Mouse (Mus musculus): ENCODE results near the gene Ndufa11.

Ndufa11 gene

DNA sequence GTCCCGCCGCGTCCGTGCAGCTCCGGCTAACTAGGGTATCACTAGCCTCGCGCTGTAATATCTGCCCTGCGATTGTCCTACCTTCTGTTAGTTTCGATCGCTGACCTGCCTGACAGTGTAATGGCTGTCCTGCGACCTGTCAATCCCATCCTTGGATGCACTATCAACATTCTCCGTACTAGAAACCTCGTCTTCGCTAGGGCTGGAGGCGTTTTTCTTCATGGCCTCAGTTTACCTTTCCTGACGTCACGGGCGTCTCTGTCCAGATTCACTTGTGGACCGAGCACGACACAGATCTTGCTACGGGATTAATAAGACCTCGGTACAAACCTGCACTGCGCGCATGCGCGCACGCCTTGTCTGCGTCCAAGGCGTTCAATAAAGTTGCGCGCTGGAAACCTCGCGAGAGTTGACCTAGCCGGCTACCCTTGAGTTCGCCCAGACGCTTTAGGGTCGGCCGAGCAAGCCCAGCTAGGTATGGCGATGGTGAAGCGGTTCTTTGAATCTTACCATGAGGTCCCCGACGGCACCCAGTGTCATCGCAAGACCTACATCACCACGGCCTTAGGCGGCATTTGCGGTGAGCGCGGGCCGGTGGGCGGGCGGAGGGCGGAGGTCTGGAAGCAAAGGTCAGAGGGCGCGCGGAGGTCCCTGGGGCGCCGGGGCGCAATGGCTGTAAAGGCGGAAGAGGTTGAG, at the start of gene Ndufa11, which contains the start of gene Vmac:
Gene Ndufa11 (plus strand): TSS at position 405 of the 696 bp plus-strand sequence.
Gene Vmac (minus strand): TSS at position 660 of the 696 bp plus-strand sequence.
- DNase-seq, result peak; percentile 96

DNA sequence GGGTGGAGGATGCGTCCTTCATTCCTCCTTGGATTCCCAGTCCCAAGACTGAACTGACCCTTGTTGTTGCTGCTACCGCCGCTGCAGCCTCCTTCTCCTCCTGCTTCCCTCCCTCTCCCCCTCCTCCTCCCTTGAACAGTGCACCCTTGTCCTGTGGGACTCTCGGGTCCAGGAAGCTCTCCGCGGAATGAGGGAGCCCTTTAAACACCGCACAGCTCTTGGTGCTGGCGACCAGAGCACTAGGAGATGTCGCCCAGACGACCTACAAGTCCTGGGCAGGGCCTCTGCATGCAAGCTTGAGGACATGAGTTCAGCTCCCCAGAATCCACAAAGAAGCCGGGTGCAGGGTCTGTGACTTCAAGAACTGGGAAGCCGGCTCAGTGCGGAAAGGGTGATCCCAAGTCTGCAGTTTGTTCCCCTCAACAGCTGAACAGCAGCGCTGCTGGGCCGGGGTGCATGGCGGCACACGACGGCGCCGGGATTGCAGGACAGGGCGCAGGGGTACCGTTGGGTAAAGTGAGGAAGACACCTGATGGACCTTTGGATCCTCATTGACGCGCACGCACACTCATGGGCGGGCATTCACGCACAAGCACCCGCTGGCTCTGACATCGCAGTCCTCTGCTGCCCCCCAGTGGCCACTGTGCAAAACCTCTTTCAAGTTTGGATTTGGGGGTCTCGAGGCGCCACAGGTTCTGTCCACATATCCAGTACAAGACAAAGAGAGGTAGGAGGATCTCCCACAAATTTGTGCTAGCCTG, 49.0 kb upstream of the Ndufa11 start:
- peak; percentile 77 for DNase-seq

DNA sequence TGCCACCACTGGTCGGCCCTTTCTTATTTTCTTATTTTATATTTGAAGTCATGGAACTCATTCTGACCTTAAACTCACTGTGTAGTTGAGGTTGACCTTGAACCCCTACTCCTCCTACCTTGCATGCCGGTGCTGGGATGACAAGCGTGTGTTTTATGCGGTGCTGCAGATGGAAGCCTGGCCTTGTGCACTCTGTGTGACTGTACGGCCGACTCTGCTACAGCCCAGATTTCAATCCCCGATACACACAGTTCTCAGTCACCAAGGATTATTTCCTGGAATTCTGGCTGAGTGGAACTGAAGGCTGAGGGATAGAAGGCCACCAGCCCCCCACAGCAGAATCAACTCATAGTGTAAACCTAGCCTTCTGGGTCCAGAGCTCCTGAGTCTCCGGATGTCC, 47.8 kb upstream of the Ndufa11 start:
- no peak for DNase-seq

DNA sequence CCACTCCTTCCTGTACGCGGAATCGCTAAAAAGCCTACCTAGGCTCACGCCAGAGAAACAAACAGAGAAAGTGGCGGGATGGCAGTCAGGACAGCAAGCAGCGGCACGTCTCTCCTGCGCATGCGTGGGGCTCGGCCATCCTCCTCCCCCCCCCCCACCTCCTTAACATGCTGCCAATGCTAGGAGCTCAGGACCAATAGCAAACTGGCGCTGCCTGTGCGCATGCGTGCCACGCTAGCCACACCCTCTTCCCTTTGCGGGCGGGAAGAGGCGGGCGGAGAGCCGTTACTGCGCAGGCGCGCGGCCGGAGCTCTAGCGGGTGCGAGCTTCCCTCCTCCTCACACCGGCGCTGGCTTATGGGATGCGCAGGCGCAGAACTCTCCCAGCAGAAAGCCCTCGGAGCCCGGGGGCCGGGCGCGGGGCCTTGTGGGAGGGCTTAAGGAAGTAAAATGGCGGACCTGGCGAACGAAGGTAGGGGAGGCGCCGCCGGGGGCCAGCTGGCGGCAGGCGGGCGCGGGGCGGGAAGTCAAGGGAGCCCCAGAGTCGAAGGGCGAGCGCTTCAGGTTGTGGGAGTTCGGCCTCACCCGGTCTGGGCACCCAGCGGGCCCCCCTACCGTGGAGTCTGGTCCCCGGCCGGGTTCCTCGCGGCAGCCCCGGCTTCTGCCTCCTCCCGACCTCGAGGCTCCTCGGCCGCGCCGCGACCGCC, 44.5 kb upstream of the Ndufa11 start, which contains the start of gene Ranbp3:
Gene Ranbp3 (plus strand): TSS at position 354 of the 706 bp plus-strand sequence.
- peak; percentile 99 for DNase-seq

DNA sequence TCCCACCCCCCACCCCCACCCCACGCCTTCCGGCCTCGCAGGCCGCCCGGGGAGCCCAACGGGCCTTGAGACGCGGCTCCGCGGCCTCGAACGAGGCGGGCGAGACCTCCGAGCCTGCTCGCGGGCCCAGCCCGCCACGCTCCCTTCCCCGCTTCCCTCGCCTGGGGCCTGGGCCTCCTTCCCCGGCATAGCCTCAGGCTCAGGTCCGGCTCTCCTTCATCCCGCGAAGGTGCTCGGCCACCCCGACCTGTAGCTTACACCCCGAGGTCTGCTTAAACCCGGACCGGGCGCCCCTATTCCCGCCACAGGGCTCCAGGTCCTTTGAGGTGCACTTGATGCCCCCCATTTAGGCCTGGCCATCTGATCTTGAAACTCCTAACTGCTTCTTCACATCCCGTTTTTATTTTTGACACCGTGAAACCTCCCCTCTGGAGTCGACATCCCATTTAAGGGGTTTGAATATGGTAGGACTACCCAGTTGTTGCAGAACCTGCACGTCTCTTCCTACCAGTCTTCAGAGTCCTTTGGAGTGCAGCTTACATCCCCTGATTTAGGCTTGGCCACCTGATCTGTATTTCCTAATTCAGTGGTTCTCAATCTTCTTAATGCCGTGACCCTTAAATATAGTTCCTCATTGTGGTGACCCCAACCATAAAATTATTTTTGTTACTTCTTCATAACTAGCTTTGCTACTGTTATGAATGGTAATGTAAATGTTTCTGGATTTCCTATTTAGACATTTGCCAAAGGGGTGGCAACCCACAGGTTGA, 43.7 kb upstream of the Ndufa11 start:
- DNase-seq, result peak; percentile 29

DNA sequence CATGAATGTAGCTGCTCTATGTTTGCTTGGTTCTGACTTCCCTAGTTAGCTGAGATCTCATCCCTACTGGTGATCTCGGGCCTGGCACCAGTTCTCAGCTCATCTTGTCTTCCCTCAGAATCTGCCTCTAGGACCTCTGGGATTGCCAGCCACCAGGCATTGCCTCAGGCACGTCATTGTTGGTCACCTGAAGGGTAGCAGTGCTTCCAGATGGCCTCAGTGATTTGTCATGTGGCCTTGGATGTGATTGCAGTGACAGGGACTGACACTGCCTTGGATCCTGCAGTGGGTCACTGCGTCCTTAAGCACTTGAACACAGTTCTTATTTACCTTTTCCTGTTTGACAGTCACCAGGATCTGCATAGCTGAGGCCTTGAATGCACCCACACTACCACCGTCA, 35.8 kb upstream of the Ndufa11 start:
- no peak for DNase-seq

DNA sequence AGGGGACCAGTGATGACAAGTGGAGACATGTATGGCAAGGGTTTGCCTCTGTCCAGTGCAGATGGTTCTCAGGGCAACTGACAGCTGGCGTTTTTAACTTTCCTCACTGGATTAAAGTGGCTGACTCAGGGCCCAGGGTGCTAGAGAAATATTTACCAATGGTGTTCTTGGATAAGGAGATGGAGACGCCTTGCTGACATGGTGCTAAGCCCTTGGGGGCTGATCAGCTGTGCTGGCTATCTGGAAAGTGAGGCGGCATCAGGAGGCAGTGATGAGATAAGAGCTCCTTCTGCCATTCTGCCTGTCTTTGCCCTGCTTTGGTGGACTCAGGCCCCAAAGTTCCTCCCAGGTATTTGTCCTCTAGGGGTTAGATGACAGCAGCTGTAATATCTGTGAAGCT, 34.7 kb upstream of the Ndufa11 start:
- no peak for DNase-seq

DNA sequence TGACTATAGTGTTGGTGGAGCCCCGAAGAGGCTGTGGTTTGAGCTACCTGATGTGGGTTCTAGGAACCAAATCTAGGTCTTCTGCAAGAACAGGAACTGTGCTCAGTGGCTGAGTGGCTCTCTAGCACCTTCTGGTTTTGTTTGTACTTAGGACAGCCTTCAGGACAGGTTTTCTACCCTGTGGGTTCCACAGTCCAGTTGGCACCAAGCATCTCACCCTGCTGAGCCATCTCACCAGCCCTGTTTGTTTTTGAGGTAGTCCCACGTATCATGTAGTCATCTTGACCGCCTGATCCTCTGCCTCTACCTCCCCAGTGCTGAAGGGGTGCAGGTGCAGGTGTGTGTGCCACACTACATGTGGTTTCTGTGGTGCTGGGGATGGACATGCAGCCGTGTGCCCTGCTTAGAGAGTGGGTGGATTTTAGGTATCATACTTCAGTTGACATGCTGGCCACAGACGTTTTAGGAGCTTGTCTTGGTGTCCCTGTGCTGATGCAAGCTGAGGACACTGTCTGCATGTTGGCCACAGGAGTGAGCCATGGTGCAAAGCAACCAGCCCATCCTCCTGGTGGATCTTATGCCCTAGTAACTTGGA, 33.9 kb upstream of the Ndufa11 start:
- DNase-seq, result peak; percentile 29

DNA sequence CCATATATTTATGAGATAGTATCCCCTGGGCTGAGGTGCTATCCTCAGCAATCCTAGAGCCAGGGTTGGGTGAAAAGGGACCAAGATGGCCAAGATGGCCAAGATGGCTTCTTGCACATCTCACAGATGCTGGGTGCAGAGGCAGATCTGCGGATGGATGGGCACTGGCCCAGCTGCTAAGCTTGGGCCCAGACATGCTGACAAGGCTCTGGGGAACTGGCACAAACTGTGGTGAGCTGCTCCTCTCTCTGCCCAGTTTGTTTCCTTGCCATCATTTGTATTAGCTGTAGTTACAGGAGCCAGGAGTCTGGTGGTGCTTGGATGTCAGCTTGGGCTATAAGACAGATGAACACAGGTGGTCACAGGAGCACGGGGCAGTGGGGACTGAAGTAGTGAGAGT, 32.9 kb upstream of the Ndufa11 start:
- DNase-seq, result no peak

DNA sequence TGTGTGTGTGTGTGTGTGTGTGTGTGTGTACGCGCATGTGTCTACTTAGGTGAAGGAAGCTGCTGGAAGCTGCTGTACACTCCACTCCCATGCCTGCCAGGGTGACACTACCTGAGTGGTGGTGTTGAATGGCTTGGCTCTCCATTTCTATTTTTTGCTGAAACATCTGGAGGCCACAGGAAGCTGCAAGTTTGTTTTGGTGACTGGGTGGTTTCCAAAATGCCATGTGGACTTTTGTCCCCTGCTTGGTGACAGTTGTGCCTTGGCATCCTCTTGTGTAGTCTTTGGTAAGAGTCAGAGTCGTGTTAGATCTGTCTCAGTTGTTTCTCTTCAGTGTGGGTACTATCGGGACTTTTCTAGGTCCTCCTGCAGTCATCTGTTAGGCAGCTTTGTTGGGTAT, 30.8 kb upstream of the Ndufa11 start:
- no peak for DNase-seq

DNA sequence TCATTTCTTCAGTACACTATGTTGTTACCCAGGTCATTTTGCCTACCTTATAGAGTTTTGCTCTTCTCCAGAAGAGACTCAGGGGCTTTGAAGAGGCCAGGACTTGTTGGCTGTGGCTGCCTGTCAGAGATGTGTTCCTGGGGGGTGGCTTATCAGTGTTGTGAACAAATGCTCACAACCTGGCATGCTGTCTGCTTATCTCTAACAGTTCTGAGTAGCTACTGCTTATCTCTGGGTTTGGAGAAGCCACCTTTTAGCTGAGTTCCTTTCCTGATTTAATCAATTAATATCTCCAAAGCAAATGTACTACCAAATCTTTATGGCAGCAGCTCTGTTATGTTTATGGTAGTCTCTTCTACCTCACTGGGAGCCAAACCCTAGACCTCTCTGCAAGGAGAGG, 29.5 kb upstream of the Ndufa11 start:
- DNase-seq, result no peak

DNA sequence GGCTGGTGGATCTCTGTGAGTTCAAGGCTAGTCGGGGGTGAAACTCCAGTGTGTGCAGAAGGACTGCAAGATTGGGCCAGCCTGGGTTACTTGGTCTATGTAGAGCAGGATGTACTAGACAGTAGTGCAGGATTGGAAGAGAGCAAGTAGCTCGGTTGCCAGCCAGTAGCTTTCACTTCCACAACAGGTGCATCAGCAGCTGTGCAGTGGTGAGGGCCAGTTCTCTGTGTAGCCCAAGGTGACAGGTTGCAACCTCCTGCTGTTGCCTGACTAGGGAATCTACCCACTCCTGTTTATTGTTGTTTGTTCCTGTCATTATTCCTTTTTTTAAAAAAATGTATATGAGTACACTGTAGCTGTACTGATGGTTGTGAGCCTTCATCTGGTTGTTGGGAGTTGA, 28.9 kb upstream of the Ndufa11 start:
- DNase-seq, result no peak

DNA sequence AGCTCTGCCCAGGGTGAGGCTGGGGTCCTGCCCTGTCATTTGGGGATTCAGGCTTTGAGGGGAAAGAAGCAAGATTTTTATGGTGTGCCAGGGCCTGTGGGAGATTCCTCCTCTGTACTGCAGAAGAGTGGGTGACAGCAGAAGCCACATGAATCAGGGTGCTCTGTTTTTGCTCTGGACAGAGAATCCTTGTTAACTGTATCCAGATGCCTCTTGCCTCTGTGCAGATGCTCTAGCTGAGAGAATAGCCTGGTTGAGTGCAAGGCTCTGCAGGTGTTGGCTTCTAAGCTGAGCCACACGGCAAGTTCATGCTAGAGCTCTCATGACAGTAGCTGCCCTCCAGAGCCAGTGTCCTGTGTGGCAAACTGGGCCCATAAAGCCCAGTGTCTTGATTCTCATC, 24.2 kb upstream of the Ndufa11 start:
- DNase-seq, result no peak

DNA sequence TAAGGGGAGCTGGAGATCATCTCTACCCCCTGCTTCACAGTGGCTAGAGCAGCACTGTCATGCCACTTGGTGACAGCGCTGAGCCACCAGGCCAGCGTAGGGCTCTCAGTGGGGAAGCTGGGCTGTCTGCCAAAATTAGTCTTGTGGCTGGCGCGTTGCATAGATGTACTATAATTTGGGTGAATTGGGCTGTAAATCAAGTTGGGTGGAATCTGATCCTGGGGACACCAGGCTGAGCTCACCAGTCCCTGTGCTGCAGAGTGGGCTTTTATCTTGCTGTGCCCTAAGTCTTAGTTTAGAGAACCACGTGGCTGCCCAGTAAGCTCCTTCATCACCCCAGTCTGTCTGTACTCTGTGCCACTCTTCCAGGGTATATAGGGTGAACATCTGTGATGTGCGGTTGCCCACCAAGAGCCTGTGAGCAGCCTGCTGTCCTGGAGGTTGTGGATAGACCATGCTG, 23.7 kb upstream of the Ndufa11 start:
- DNase-seq, result peak; percentile 44

DNA sequence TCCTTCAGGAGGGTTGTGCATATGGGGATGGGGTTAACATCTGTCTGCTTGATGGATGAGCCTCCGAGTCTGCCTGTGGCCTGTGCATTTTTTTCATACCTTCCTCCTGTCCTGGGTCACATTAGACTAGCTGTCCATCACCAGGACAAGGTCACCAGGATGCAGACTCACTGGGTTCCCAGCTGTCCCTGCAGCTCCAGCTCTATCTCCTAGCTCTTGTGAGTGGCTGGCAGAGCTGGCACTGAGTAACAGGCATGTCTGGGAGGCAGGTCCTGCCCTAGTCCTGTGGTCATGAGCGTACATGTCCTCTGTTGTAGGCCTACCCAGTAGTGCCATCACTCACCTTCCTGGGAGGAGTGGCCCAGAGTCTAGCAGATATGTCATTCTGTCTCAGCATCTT, 17.1 kb upstream of the Ndufa11 start:
- no peak for DNase-seq

DNA sequence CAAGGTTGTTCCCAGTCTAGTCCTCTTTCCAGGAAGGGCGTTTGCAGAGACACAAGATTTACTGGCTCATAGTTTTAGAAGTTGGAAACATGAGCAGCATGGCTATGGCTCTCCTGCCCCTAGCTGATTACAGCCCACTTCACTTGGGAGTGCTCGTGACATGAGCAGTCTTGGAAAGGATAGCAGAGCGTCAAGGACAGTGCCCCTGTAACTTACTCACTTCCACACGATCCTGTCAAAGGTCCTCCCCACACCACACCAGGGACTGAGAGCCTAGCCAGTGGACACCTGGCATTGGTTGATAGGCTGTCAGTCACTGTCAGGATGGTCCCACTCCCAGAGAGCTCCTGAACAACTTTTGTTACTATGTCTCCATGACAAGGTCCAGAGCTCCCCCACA, 14.5 kb upstream of the Ndufa11 start:
- no peak for DNase-seq

DNA sequence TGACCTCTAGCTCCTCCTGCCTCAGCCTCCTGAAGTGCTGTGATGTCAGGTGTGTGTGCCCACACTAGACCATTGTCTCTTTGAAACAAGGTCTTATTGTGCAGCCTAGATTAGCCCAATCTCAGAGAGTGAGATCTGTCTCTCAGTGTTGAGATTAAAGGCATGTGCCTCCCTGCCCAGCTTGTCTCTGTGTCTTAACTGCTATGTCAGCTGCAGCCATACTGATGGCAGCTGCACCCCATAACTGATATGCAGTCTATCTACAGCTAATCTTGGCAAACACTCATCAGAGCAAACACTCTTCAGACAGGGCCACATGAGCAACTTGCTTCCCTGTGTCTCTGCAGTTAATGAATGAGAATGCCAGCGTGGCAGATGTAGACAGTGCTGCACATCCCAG, 11.1 kb upstream of the Ndufa11 start:
- no peak for DNase-seq

DNA sequence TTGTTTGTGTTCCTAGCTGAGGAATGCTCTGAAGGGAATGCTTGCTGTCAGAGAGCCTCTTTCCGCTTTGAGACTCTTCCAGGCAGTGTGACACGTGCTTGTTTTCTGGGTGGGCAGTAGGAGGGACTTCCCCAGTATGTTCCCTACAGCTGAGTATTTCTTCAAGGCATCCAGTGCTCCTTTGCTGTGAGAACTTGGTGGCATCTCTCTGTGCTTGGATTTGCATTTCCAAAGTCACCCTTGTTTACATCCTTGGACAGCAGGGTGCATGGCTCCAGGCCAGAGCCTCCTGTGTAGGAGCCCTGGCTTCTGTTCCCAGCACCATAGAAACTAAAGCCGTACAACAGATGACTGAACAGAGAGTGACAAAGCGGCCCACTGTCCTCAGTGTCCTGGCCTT, 8.9 kb upstream of the Ndufa11 start:
- DNase-seq, result no peak

DNA sequence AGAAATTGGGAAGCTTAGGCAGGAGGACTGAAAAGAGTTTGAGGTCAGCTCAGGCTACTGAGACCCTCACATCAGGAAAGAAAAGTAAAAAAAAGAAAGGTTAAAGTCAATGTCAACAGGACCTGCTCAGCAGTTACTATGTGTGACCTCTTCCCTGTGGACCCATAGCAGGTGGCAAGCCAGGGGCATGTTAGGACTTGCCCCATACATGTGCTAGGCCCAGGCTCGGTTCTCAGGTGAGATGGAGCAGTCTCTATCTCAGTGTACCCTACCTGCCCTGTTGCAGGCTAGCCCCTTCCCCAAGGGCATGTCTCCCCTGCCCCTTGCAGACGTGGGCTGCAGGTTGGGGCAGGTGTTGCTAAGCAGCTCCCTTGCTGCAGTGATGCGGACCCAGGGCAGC, 7.9 kb upstream of the Ndufa11 start:
- no peak for DNase-seq

DNA sequence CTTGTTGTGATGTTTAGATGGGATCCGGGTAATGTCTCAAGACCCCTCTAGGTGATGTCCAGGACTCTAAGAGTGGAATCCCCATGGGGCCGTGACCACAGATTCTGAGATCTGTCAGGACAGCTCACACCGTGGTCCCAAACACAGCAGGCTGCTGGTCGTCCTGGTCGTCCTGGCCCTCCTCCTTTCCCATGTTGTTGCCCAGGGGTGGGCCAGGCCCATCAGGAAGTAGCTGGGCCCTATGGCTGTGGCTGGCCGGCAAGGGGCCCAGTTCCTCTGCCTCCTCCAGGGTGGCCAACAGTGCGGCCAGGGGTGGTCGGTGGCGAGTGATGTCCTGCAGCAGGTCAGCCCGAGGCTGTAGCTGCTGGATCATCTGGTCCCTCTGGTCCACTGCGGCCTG, 2.2 kb upstream of the Ndufa11 start:
- no peak for DNase-seq

DNA sequence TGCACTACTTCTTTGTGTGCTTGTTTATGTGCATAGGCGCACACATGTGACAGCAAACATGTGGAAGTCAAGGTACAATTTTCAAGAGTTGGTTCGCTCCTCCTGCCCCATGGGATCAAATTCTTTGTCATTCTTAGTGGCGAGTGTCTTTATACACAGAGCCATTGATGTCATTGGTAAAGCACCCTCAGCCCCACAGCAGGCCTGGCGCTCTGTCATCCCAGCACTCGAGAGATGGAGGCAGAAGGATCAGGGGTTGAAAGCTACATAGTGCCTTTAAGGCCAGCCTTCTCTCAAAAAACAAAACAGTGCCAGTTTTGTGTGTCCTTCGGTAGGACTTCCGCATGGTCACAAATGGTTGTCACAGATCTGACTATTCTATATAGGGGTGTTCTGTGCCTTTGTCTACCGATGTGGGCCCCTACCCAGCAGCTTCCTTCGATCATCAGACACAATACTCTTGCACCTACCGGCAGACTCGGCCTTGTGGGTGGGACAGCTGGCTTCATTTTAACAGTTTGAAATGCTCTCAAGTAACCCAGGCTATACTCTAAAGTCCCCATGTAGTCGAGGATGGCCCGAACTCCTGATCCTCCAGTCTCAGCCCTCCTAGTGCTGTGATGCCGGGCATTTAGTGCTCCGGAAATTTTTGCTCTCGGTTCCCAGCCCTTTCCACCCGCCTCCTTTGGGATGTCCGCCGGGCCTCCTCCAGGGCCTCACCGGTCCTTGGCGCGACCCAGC, 1.5 kb upstream of the Ndufa11 start:
- DNase-seq, result no peak

All from kidney, adult 9 months (tissue).